Comparison of ENCODE assay signal across 10 mouse cellular contexts in genomic region chr17:86336652-86337073, GRCm38 (mm10).
DNase-seq lines count a peak whose midpoint lies in the region; ATAC-seq lines count a peak whose summit lies in the region.
"Had no signal": no experiment of that assay in that cellular context is flagged by ENCODE, and none has a peak within 500 bp of the region (broad histone marks: within the 10 kb centered on the region; RNA-seq: fewer than 3 reads in every experiment).

No protein-coding gene starts in this region.

- no peak overlapping the region for H3K4me3 ChIP-seq in hindbrain, embryonic 16.5 days (ENCODE audit: low read length)
- H3K4me3 ChIP-seq in hindbrain, embryonic 11.5 days (ENCODE audit: low read depth, low read length): no peak overlapping the region
- no peak overlapping the region for H3K4me3 ChIP-seq in embryonic facial prominence, embryonic 10.5 days
- H3K4me3 ChIP-seq in limb, embryonic 11.5 days (ENCODE audit: low read depth, low read length): no peak overlapping the region
- no peak overlapping the region for H3K4me3 ChIP-seq in stomach, embryonic 16.5 days (replicated peaks; ENCODE audit: low read length)
- H3K4me3 ChIP-seq in forebrain, embryonic 12.5 days (replicated peaks): no peak overlapping the region

- WGBS in hindbrain, embryonic 16.5 days: 78% methylated on average over 4 of the region's 4 CpGs
- 71% methylated on average over 4 of the region's 4 CpGs for WGBS in hindbrain, embryonic 11.5 days
- WGBS in embryonic facial prominence, embryonic 10.5 days: 55% methylated on average over 4 of the region's 4 CpGs
- WGBS in limb, embryonic 11.5 days: 65% methylated on average over 4 of the region's 4 CpGs
- 46% methylated on average over 4 of the region's 4 CpGs for WGBS in stomach, embryonic 16.5 days
- WGBS in forebrain, embryonic 12.5 days: 82% methylated on average over 4 of the region's 4 CpGs

- DNase-seq in hindbrain, embryonic 11.5 days (ENCODE audit: low spot score): no peak
- DNase-seq in embryonic facial prominence, embryonic 10.5 days (ENCODE audit: low spot score): no peak
- DNase-seq in limb, embryonic 11.5 days (ENCODE audit: low spot score): no peak
- DNase-seq in retina, postnatal 1 day: no peak
- no peak for DNase-seq in ovary, adult 18-20 months (ENCODE audit: low spot score)
- DNase-seq: cerebellum, adult 8-10 months; gastrocnemius, postnatal 14 days had no signal

- no peaks in the 10 kb centered on the region for H3K36me3 ChIP-seq in hindbrain, embryonic 16.5 days (ENCODE audit: control insufficient read depth, insufficient read depth, low read length)
- H3K36me3 ChIP-seq in hindbrain, embryonic 11.5 days (ENCODE audit: control insufficient read depth, insufficient read depth, low read length): no peaks in the 10 kb centered on the region
- no peaks in the 10 kb centered on the region for H3K36me3 ChIP-seq in embryonic facial prominence, embryonic 10.5 days (replicated peaks)
- no peaks in the 10 kb centered on the region for H3K36me3 ChIP-seq in limb, embryonic 11.5 days (ENCODE audit: control insufficient read depth, insufficient read depth, low read length)
- H3K36me3 ChIP-seq in stomach, embryonic 16.5 days (ENCODE audit: control insufficient read depth, insufficient read depth, low read length): no peaks in the 10 kb centered on the region
- no peaks in the 10 kb centered on the region for H3K36me3 ChIP-seq in forebrain, embryonic 12.5 days (replicated peaks)

- no peaks in the 10 kb centered on the region for H3K4me1 ChIP-seq in hindbrain, embryonic 16.5 days (ENCODE audit: control insufficient read depth, insufficient read depth, low read depth, low read length)
- H3K4me1 ChIP-seq in hindbrain, embryonic 11.5 days (replicated peaks; ENCODE audit: control insufficient read depth, insufficient read depth, low read length): no peaks in the 10 kb centered on the region
- H3K4me1 ChIP-seq in embryonic facial prominence, embryonic 10.5 days: peaks cover 26% of the 10 kb centered on the region
- H3K4me1 ChIP-seq in limb, embryonic 11.5 days (ENCODE audit: control insufficient read depth, insufficient read depth, low read length): peaks cover 10% of the 10 kb centered on the region; the same call in 1 of the 2 replicates
- peaks cover 10% of the 10 kb centered on the region for H3K4me1 ChIP-seq in stomach, embryonic 16.5 days (ENCODE audit: control insufficient read depth, insufficient read depth, low read length)
- no peaks in the 10 kb centered on the region for H3K4me1 ChIP-seq in forebrain, embryonic 12.5 days

- H3K9me3 ChIP-seq in hindbrain, embryonic 16.5 days (ENCODE audit: control insufficient read depth, low read length): no peaks in the 10 kb centered on the region
- no peaks in the 10 kb centered on the region for H3K9me3 ChIP-seq in hindbrain, embryonic 11.5 days (ENCODE audit: control insufficient read depth, low read length)
- no peaks in the 10 kb centered on the region for H3K9me3 ChIP-seq in embryonic facial prominence, embryonic 10.5 days
- H3K9me3 ChIP-seq in limb, embryonic 11.5 days (ENCODE audit: control insufficient read depth, low read length): no peaks in the 10 kb centered on the region
- no peaks in the 10 kb centered on the region for H3K9me3 ChIP-seq in stomach, embryonic 16.5 days (replicated peaks; ENCODE audit: control insufficient read depth, low read length)
- no peaks in the 10 kb centered on the region for H3K9me3 ChIP-seq in forebrain, embryonic 12.5 days

- peak; percentile 37; the same call in 1 of the 2 replicates for ATAC-seq in hindbrain, embryonic 16.5 days
- ATAC-seq in hindbrain, embryonic 11.5 days (ENCODE audit: low FRiP score): no peak
- ATAC-seq in limb, embryonic 11.5 days (ENCODE audit: insufficient number of reproducible peaks, low FRiP score, low TSS enrichment, low read depth): 0 out of 2 replicates have a peak, but pooled peaks have one; percentile 47
- ATAC-seq in stomach, embryonic 16.5 days (ENCODE audit: insufficient read depth, low FRiP score): peak; percentile 27; the same call in 1 of the 2 replicates
- no peak for ATAC-seq in forebrain, embryonic 12.5 days (ENCODE audit: low FRiP score)

- H3K4me2 ChIP-seq in hindbrain, embryonic 16.5 days (ENCODE audit: low read length): no peak overlapping the region
- H3K4me2 ChIP-seq in hindbrain, embryonic 11.5 days (replicated peaks; ENCODE audit: low read depth, low read length): no peak overlapping the region
- H3K4me2 ChIP-seq in limb, embryonic 11.5 days (ENCODE audit: low read depth, severe bottlenecking): no peak overlapping the region
- no peak overlapping the region for H3K4me2 ChIP-seq in stomach, embryonic 16.5 days (ENCODE audit: low read depth, low read length)
- no peak overlapping the region for H3K4me2 ChIP-seq in forebrain, embryonic 12.5 days

- H3K27ac ChIP-seq in hindbrain, embryonic 16.5 days (ENCODE audit: low read depth, low read length): no peak overlapping the region
- H3K27ac ChIP-seq in hindbrain, embryonic 11.5 days (ENCODE audit: low read depth, low read length): no peak overlapping the region
- 0 out of 2 replicates have a peak overlapping the region, but pooled peaks have one; percentile 26 for H3K27ac ChIP-seq in embryonic facial prominence, embryonic 10.5 days (replicated peaks)
- no peak overlapping the region for H3K27ac ChIP-seq in limb, embryonic 11.5 days (replicated peaks; ENCODE audit: low read depth, low read length)
- H3K27ac ChIP-seq in stomach, embryonic 16.5 days (ENCODE audit: low read length): no peak overlapping the region; the same call in 1 of the 2 replicates
- no peak overlapping the region for H3K27ac ChIP-seq in forebrain, embryonic 12.5 days

- H3K27me3 ChIP-seq in hindbrain, embryonic 16.5 days (replicated peaks; ENCODE audit: control insufficient read depth, insufficient read depth, low read length): no peaks in the 10 kb centered on the region
- no peaks in the 10 kb centered on the region for H3K27me3 ChIP-seq in hindbrain, embryonic 11.5 days (ENCODE audit: control insufficient read depth, insufficient read depth, low read length)
- no peaks in the 10 kb centered on the region for H3K27me3 ChIP-seq in embryonic facial prominence, embryonic 10.5 days (replicated peaks; ENCODE audit: low read depth, poor library complexity, severe bottlenecking)
- H3K27me3 ChIP-seq in limb, embryonic 11.5 days (ENCODE audit: control insufficient read depth, insufficient read depth, low read length): no peaks in the 10 kb centered on the region
- no peaks in the 10 kb centered on the region for H3K27me3 ChIP-seq in stomach, embryonic 16.5 days (ENCODE audit: control insufficient read depth, insufficient read depth, low read length)
- H3K27me3 ChIP-seq in forebrain, embryonic 12.5 days: no peaks in the 10 kb centered on the region

- no peak overlapping the region for H3K9ac ChIP-seq in hindbrain, embryonic 16.5 days (ENCODE audit: low read depth, low read length)
- no peak overlapping the region for H3K9ac ChIP-seq in hindbrain, embryonic 11.5 days (ENCODE audit: low read depth, low read length)
- no peak overlapping the region for H3K9ac ChIP-seq in limb, embryonic 11.5 days (ENCODE audit: low read length)
- no peak overlapping the region for H3K9ac ChIP-seq in stomach, embryonic 16.5 days (ENCODE audit: low read length)
- H3K9ac ChIP-seq in forebrain, embryonic 12.5 days: no peak overlapping the region

Comparison
In these comparisons a context has a peak if more than half of its experiments do, and no peak if none do; other contexts are left out.
1. ATAC-seq: peak in hindbrain, embryonic 16.5 days (single experiment), limb, embryonic 11.5 days (single experiment) and stomach, embryonic 16.5 days (single experiment); none in hindbrain, embryonic 11.5 days (single experiment) and forebrain, embryonic 12.5 days (single experiment).